Mouse (Mus musculus) adrenal gland, postnatal 14 days (tissue): Measurements from ENCODE around the gene Map2k3. TPM values are rescaled to one million over a fixed set of nuclear protein-coding genes. Genes with fewer than 3 reads are reported as not detected.

ENCODE experiments used
- DNase-seq: peaks from one replicate; pipeline ENCODE4 v3.0.0; 2021; ENCODE audit warnings: mixed read lengths
- total RNA-seq: library from RNA; stranded (reverse); gene quantifications from 2 replicates; pipeline ENCODE4 v1.2.3, GENCODE M21; 2021

Gene Map2k3
- total RNA-seq, 1 experiment from 2014 or later = 74.3 TPM

DNA sequence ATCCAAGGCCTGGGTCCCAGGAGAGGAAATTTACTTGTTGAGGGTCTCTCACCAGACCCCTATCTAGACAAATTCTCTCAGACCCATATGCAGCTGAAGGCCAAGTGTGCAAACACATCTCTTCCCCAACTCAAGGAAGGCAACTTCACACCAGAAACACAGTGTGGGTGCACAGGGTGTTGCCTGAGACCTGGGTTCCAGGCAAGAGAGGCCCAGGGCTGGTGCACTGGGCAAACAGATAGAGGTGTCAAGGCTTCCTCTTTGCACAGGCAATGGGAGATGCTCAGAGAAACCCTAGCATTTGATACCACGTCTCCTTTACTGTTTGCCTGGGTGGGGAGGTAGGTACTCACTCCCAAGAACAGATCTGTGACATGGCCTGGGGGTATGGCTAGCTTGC lies 6.9 kb upstream of the Map2k3 start:
- DNase-seq = no peak

GRCm38 (mm10) chr11:60927264-60927663 lies 4.6 kb upstream of the Map2k3 start:
- DNase-seq = peak; percentile 94

DNA sequence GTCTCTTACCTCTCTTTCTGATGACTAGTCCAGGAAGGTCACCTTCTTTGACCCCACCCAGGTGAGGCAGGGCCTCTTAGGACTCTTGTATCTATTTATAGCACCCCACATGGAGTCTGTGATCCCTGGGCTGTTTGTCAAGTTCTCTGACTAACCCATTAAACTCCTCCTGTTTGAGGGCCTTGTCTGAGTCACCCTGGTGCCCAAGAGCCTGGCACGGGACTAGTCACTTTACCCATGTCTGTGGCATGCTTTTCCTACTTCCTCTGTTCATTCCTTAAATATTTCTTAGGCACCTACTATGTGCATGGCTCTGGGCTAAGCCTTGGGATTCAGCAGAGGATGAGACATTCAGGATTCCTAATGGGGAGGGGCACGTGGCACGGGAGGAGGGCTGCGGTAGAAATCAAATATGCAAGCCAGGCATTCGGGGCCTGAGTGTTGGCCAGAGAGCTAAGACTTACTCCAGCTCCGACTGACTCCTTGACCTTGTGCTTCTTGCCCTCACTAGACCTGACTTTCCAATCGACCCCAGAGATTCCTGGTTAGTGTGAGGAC lies 1.0 kb upstream of the Map2k3 start:
- DNase-seq = peak; percentile 62

- no peak for DNase-seq
Observed at GRCm38 (mm10) chr11:60931282-60931868, 458 bp upstream of the Map2k3 start.

DNA sequence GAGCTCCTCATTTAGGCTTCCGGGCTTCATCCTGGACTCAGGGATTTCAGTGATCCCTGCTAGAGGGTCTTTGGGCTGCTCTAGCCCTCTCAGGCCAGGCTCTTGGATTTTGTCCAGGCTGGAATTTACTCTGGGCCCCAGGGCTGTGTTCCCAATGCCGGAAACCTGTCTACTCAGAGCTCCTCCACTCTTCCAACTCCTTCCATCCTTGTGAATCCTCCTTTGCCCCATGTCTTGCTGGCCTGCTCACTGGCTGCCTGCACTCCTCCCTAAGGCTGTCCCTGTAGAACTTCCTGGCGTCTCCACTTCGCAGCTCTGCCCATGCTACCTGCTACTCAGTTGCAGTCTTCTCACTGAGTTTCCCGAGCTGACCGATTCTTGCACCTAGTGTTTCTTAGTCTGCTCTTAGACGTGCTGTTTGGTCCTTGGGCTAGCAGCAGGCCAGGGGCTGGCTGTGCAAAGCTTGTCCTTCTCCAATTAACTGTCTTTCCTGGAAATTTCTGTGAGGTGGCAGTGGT lies 729 bp downstream of the Map2k3 start:
- no peak for DNase-seq

- peak; percentile 80 for DNase-seq
Observed at GRCm38 (mm10) chr11:60933178-60933930, 1.5 kb downstream of the Map2k3 start.

GRCm38 (mm10) chr11:60934795-60935194 lies 3.0 kb downstream of the Map2k3 start:
- no peak for DNase-seq

- DNase-seq = peak; percentile 90
Observed at GRCm38 (mm10) chr11:60935326-60935974, 3.6 kb downstream of the Map2k3 start.

DNA sequence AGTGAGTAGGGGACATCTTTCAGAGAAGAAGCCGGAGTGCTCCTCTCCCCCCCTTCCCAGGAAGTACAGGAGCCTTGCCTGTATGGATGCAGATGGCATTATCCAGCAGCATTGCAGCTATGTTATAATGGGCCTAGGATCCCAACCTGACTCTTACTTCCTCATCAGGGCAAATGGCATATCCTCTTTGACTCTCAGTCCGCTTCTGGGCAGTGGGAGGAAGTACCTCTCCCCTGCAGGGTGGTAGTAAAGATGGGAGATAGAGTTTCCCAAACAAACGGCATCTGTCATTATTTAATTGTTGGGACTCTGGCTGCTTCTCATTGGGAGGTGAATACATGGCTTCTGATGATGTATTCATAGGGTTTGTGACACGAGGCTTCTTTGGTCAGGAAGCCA lies 4.1 kb downstream of the Map2k3 start:
- no peak for DNase-seq

DNA sequence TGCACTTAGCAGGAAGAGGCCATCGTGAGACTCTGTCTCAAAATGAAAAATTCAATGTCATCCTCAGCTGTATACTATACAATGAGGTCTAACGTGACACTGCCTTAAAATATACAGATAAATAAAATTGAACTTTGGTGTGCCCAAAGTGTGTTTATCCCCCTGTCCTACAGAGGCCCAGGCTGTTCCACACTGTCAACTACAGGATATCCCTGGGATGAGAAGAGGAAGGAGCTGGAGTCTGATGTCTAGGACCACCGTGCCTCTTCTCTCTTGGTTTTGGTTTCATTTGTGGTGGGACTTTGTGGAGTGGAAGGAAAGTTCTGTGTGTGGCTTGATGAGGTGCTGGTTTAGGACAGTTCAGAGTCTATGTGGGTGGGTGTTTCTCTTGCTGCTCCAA lies 5.8 kb downstream of the Map2k3 start:
- DNase-seq = no peak

DNA sequence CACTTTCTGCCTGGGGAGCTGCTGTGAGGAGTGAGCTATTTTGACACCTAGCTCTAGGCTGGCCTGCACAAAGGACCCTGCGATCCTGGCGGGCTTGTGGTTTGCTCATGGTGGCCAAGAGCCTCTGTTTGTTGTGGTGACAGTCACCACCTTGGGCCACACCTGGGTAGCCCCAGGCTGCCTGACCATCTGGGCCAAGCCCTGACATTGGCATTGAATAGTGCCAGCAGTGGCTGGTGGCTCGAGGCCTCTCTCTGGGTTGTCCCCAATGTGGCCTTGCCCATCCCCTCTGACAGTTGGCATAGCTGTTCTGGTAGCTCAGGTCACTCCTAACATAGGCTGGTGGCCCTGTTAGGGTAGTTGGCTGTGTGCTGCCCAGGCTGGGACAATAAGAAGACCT lies 7.7 kb downstream of the Map2k3 start:
- no peak for DNase-seq

DNA sequence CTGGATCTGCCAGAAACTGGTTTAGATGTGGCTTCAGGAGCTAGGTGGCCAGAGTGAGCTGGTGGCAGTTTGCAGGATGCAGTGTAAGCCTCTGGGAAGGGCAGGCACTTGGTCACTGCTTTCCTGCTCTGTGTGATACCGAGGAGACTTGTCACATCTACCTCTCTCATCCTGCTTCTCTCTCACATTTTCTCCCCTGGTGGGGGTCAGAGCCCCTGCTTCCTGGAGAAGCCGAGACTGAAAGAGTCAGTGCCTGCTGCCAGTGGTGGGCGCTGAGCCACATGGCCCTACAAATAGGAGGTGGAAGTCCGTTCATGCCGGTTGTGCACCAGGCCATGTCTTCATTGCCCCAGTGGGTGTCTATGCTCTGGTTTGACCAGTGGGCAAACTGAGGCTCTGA lies 8.7 kb downstream of the Map2k3 start:
- DNase-seq = no peak

GRCm38 (mm10) chr11:60941370-60941769 lies 9.5 kb downstream of the Map2k3 start:
- no peak for DNase-seq

DNA sequence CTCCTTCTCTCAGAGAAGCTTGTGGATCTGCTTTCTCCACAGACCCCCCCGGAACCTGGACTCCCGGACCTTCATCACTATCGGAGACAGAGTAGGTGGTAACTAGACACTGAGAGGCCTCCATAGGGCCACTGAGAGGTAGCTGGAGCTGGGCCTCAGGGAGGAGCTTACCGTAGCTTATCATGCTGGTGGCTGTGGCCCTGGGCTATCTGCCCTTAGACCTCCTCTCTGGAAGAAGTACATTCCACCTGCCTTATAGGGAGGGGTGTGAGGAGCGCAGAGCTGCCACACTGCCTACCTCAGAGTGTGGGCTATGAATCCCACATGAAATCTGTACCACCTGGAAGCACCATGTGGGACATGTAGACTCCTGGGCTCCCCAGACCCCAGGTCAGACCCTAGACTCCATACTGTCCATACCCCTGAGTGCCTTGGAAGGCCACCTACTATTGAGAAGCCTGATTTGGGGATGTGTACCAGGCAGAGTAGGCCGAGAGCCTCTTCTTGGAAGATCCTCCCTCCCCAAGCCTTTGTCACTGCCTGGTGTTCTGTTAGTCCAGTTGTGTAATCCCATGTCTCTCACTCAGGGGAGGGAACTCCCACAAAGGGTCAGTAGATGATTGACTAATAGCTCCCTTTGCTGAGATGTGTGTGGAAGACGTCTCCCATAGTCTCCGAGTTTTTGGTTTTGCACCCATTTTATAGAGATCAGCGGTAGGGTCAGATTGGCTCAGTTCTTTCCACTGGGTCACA lies 10.6 kb downstream of the Map2k3 start:
- no peak for DNase-seq

GRCm38 (mm10) chr11:60945003-60945402 lies 13.2 kb downstream of the Map2k3 start:
- no peak for DNase-seq

- no peak for DNase-seq
Observed at GRCm38 (mm10) chr11:60951896-60952295, 20.1 kb downstream of the Map2k3 start.

DNA sequence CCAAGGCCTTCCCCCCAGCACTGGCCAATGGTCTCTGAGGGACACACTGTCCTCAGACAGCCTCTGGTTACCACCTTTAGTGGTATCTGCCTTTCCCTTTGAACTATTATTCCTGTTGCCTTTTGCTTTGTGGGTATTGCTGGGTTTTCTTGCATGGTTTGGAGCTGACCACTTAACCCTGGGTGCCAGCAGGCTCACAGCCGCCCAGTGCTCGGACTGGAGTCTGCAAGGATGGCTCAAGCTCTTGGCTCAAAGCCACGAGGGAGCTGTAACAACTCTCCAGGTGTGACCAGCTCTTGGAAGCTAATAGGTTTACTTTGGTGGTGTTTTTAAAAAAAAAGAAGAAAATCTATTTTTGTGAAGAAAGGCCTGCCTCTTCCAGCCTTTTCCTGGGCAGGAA lies 20.5 kb downstream of the Map2k3 start:
- DNase-seq = no peak

DNA sequence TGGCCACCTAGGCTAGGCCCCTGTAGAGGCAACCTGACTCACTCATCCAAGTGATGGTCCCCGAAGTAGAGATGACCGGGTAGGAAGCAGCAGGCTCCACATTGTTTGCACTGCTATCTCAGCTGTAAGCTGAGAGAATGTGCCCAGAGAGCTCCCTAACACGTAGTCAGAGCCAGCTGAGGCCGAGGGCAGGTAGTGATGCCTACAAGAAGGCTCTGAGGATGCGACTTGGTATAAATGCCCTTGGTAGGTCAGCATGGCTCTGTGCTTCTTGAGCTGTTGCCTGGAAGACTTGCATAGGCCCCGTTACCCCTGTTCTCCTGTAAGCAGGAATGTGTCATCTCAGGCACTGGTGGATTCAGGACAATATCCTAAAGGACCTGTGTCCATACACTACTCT lies 21.2 kb downstream of the Map2k3 start:
- DNase-seq = no peak

DNA sequence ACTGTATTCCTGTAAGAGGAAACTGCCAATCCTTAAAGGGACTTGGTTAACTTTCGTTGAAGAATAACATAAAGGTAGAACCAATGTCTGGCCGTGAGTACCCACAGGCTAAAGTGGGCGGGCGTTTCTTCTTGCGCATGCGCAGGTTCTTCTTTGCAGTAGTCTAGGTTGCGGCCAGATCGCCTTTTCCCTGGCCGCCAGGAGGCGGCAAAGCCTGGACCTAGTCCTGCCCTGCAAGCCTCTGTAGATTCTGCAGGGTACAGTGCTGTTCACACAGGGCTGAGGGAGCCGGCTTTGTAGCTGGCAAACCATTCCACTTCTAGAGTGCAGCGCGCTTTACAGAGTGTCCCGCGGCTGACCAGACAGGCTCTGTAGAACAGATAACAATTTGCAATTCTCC lies 22.0 kb downstream of the Map2k3 start:
- DNase-seq = peak; percentile 95

GRCm38 (mm10) chr11:60954255-60955104 lies 22.6 kb downstream of the Map2k3 start:
- no peak for DNase-seq

GRCm38 (mm10) chr11:60955621-60956383 lies 24.0 kb downstream of the Map2k3 start:
- DNase-seq = no peak
